Mouse (Mus musculus): Measurements from ENCODE around the gene Tanc2.

Tanc2 gene

GRCm38 (mm10) chr11:105835209-105835608 is 245.4 kb downstream of the Tanc2 start:
- in situ Hi-C loops (cut with MboI) = no loop called here

GRCm38 (mm10) chr11:105836344-105836891 is 246.6 kb downstream of the Tanc2 start:
- in situ Hi-C loops (cut with MboI) = no loop called here

- in situ Hi-C loops (cut with MboI) = no loop called here
Measured at GRCm38 (mm10) chr11:105837962-105838361, 248.2 kb downstream of the Tanc2 start.

GRCm38 (mm10) chr11:105845901-105846300 is 256.1 kb downstream of the Tanc2 start:
- in situ Hi-C loops (cut with MboI) = no loop called here

- in situ Hi-C loops (cut with MboI) = no loop called here
Measured at GRCm38 (mm10) chr11:105855504-105855903, 265.7 kb downstream of the Tanc2 start.

GRCm38 (mm10) chr11:105858063-105858462 is 268.3 kb downstream of the Tanc2 start:
- in situ Hi-C loops (cut with MboI) = no loop called here

GRCm38 (mm10) chr11:105885558-105885957 is 295.8 kb downstream of the Tanc2 start:
- in situ Hi-C loops (cut with MboI) = no loop called here

- in situ Hi-C loops (cut with MboI) = no loop called here
Measured at GRCm38 (mm10) chr11:105887281-105887680, 297.5 kb downstream of the Tanc2 start.

- in situ Hi-C loops (cut with MboI) = no loop called here
Measured at GRCm38 (mm10) chr11:105899151-105899550, 309.4 kb downstream of the Tanc2 start.

GRCm38 (mm10) chr11:105901501-105901900 is 311.7 kb downstream of the Tanc2 start:
- in situ Hi-C loops (cut with MboI) = loop anchor here (25.0 kb wide), 1 partner anchor 564 kb away; no protein-coding TSS in a partner anchor

- in situ Hi-C loops (cut with MboI) = loop anchor here (25.0 kb wide), 1 partner anchor 566 kb away; no protein-coding TSS in a partner anchor
Measured at GRCm38 (mm10) chr11:105902956-105903355, 313.2 kb downstream of the Tanc2 start.

- in situ Hi-C loops (cut with MboI) = loop anchor here (25.0 kb wide), 1 partner anchor 568 kb away; no protein-coding TSS in a partner anchor
Measured at GRCm38 (mm10) chr11:105905529-105906213, 315.9 kb downstream of the Tanc2 start.

- in situ Hi-C loops (cut with MboI) = loop anchor here (25.0 kb wide), 1 partner anchor 570 kb away; no protein-coding TSS in a partner anchor
Measured at GRCm38 (mm10) chr11:105907381-105907780, 317.6 kb downstream of the Tanc2 start.

- in situ Hi-C loops (cut with MboI) = loop anchor here (25.0 kb wide), 1 partner anchor 572 kb away; no protein-coding TSS in a partner anchor
Measured at GRCm38 (mm10) chr11:105908926-105909325, 319.1 kb downstream of the Tanc2 start.

GRCm38 (mm10) chr11:105909617-105910016 is 319.8 kb downstream of the Tanc2 start:
- in situ Hi-C loops (cut with MboI) = loop anchor here (25.0 kb wide), 1 partner anchor 572 kb away; no protein-coding TSS in a partner anchor

- in situ Hi-C loops (cut with MboI) = loop anchor here (25.0 kb wide), 1 partner anchor 574 kb away; no protein-coding TSS in a partner anchor
Measured at GRCm38 (mm10) chr11:105911149-105911548, 321.4 kb downstream of the Tanc2 start.

- in situ Hi-C loops (cut with MboI) = loop anchor here (25.0 kb wide), 1 partner anchor 574 kb away; no protein-coding TSS in a partner anchor
Measured at GRCm38 (mm10) chr11:105911592-105912375, 322.0 kb downstream of the Tanc2 start.

- in situ Hi-C loops (cut with MboI) = loop anchor here (25.0 kb wide), 1 partner anchor 576 kb away; no protein-coding TSS in a partner anchor
Measured at GRCm38 (mm10) chr11:105913580-105913979, 323.8 kb downstream of the Tanc2 start.

- in situ Hi-C loops (cut with MboI) = loop anchor here (25.0 kb wide), 1 partner anchor 583 kb away; no protein-coding TSS in a partner anchor
Measured at GRCm38 (mm10) chr11:105920098-105920785, 330.5 kb downstream of the Tanc2 start.

- in situ Hi-C loops (cut with MboI) = loop anchor here (25.0 kb wide), 1 partner anchor 584 kb away; no protein-coding TSS in a partner anchor
Measured at GRCm38 (mm10) chr11:105920836-105921235, 331.1 kb downstream of the Tanc2 start.

GRCm38 (mm10) chr11:105921275-105921674 is 331.5 kb downstream of the Tanc2 start:
- in situ Hi-C loops (cut with MboI) = loop anchor here (25.0 kb wide), 1 partner anchor 584 kb away; no protein-coding TSS in a partner anchor
